Mouse (Mus musculus): Measurements from ENCODE around the gene 4930432K21Rik. TPM values are rescaled to one million over a fixed set of nuclear protein-coding genes. Genes with fewer than 3 reads are reported as not detected.

4930432K21Rik gene
- polyA plus RNA-seq, 1 experiment from 2014 or later: 0.61 TPM

- Histone ChIP-seq H3K36me3 (ENCODE audit: control insufficient read depth, insufficient read depth, low read length) (no peaks in the 10 kb centered on the region), H3K4me3 (ENCODE audit: low read length) (no peak overlapping the region), H3K27ac (ENCODE audit: low read length) (no peak overlapping the region), H3K4me1 (ENCODE audit: control insufficient read depth, insufficient read depth, low read length) (no peaks in the 10 kb centered on the region), H3K9ac (ENCODE audit: low read depth, low read length) (no peak overlapping the region), H3K9me3 (ENCODE audit: control insufficient read depth, low read length) (no peaks in the 10 kb centered on the region), H3K27me3 (replicated peaks; ENCODE audit: control insufficient read depth, insufficient read depth, low read length) (no peaks in the 10 kb centered on the region), H3K4me2 (ENCODE audit: low read depth, low read length) (no peak overlapping the region)
- WGBS: 88% methylated on average over 6 of the region's 6 CpGs
- ATAC-seq: no peak
Measured at GRCm38 (mm10) chr8:84115646-84116045, 32.2 kb upstream of the 4930432K21Rik start.

GRCm38 (mm10) chr8:84122151-84122550, 25.7 kb upstream of the 4930432K21Rik start:
- no peak for ATAC-seq
- Histone ChIP-seq H3K4me2 (ENCODE audit: low read depth, low read length) (no peak overlapping the region), H3K4me3 (ENCODE audit: low read length) (no peak overlapping the region), H3K9ac (ENCODE audit: low read depth, low read length) (no peak overlapping the region), H3K9me3 (ENCODE audit: control insufficient read depth, low read length) (no peaks in the 10 kb centered on the region), H3K36me3 (ENCODE audit: control insufficient read depth, insufficient read depth, low read length) (no peaks in the 10 kb centered on the region), H3K27ac (ENCODE audit: low read length) (no peak overlapping the region), H3K27me3 (replicated peaks; ENCODE audit: control insufficient read depth, insufficient read depth, low read length) (no peaks in the 10 kb centered on the region), H3K4me1 (ENCODE audit: control insufficient read depth, insufficient read depth, low read length) (no peaks in the 10 kb centered on the region)
- WGBS: 84% methylated on average over 3 of the region's 3 CpGs

- Histone ChIP-seq H3K9me3 (ENCODE audit: control insufficient read depth, low read length) (no peaks in the 10 kb centered on the region), H3K27me3 (replicated peaks; ENCODE audit: control insufficient read depth, insufficient read depth, low read length) (no peaks in the 10 kb centered on the region), H3K36me3 (ENCODE audit: control insufficient read depth, insufficient read depth, low read length) (no peaks in the 10 kb centered on the region), H3K4me2 (ENCODE audit: low read depth, low read length) (no peak within 1 kb of the TSS), H3K27ac (ENCODE audit: low read length) (no peak within 1 kb of the TSS), H3K4me3 (ENCODE audit: low read length) (no peak within 1 kb of the TSS), H3K9ac (ENCODE audit: low read depth, low read length) (no peak within 1 kb of the TSS), H3K4me1 (ENCODE audit: control insufficient read depth, insufficient read depth, low read length) (no peaks in the 10 kb centered on the region)
- ATAC-seq: peak; percentile 56; the same call in 1 of the 2 replicates
- 42% methylated on average over 8 of the region's 9 CpGs for WGBS
Measured at GRCm38 (mm10) chr8:84125656-84126055, 22.2 kb upstream of the 4930432K21Rik start, which contains the start of gene Podnl1. Podnl1 (plus strand) TSS chr8:84125989.

GRCm38 (mm10) chr8:84126742-84127141, 21.1 kb upstream of the 4930432K21Rik start:
- no peak overlapping the region for H3K27ac ChIP-seq (ENCODE audit: low read length)
- no peaks in the 10 kb centered on the region for H3K9me3 ChIP-seq (ENCODE audit: control insufficient read depth, low read length)
- no peak overlapping the region for H3K4me3 ChIP-seq (ENCODE audit: low read length)
- 69% methylated on average over 2 of the region's 2 CpGs for WGBS
- H3K4me1 ChIP-seq (ENCODE audit: control insufficient read depth, insufficient read depth, low read length): no peaks in the 10 kb centered on the region
- no peak overlapping the region for H3K4me2 ChIP-seq (ENCODE audit: low read depth, low read length)
- H3K27me3 ChIP-seq (replicated peaks; ENCODE audit: control insufficient read depth, insufficient read depth, low read length): no peaks in the 10 kb centered on the region
- ATAC-seq: no peak
- no peak overlapping the region for H3K9ac ChIP-seq (ENCODE audit: low read depth, low read length)
- H3K36me3 ChIP-seq (ENCODE audit: control insufficient read depth, insufficient read depth, low read length): no peaks in the 10 kb centered on the region

- H3K27me3 ChIP-seq (replicated peaks; ENCODE audit: control insufficient read depth, insufficient read depth, low read length): no peaks in the 10 kb centered on the region
- H3K9me3 ChIP-seq (ENCODE audit: control insufficient read depth, low read length): no peaks in the 10 kb centered on the region
- WGBS: 69% methylated on average over 17 of the region's 17 CpGs
- no peak overlapping the region for H3K27ac ChIP-seq (ENCODE audit: low read length)
- H3K4me3 ChIP-seq (ENCODE audit: low read length): no peak overlapping the region
- no peak overlapping the region for H3K4me2 ChIP-seq (ENCODE audit: low read depth, low read length)
- no peak; the same call in 1 of the 2 replicates for ATAC-seq
- H3K36me3 ChIP-seq (ENCODE audit: control insufficient read depth, insufficient read depth, low read length): 0 out of 2 replicates have a peak, but pooled peaks cover 2% of the 10 kb centered on the region
- H3K9ac ChIP-seq (ENCODE audit: low read depth, low read length): no peak overlapping the region
- no peaks in the 10 kb centered on the region for H3K4me1 ChIP-seq (ENCODE audit: control insufficient read depth, insufficient read depth, low read length)
Measured at GRCm38 (mm10) chr8:84127202-84127901, 20.5 kb upstream of the 4930432K21Rik start.

GRCm38 (mm10) chr8:84128277-84128676, 19.5 kb upstream of the 4930432K21Rik start:
- H3K27me3 ChIP-seq (replicated peaks; ENCODE audit: control insufficient read depth, insufficient read depth, low read length): no peaks in the 10 kb centered on the region
- H3K36me3 ChIP-seq (ENCODE audit: control insufficient read depth, insufficient read depth, low read length): 0 out of 2 replicates have a peak, but pooled peaks cover 2% of the 10 kb centered on the region
- H3K9me3 ChIP-seq (ENCODE audit: control insufficient read depth, low read length): no peaks in the 10 kb centered on the region
- no peak overlapping the region for H3K4me3 ChIP-seq (ENCODE audit: low read length)
- H3K27ac ChIP-seq (ENCODE audit: low read length): no peak overlapping the region
- no peak for ATAC-seq
- H3K4me2 ChIP-seq (ENCODE audit: low read depth, low read length): no peak overlapping the region
- no peaks in the 10 kb centered on the region for H3K4me1 ChIP-seq (ENCODE audit: control insufficient read depth, insufficient read depth, low read length)
- 66% methylated on average over 8 of the region's 8 CpGs for WGBS
- H3K9ac ChIP-seq (ENCODE audit: low read depth, low read length): no peak overlapping the region

GRCm38 (mm10) chr8:84130806-84131205, 17.0 kb upstream of the 4930432K21Rik start:
- peak; percentile 12; the same call in 1 of the 2 replicates for ATAC-seq
- Histone ChIP-seq H3K27me3 (replicated peaks; ENCODE audit: control insufficient read depth, insufficient read depth, low read length) (no peaks in the 10 kb centered on the region), H3K9me3 (ENCODE audit: control insufficient read depth, low read length) (no peaks in the 10 kb centered on the region), H3K4me1 (ENCODE audit: control insufficient read depth, insufficient read depth, low read length) (no peaks in the 10 kb centered on the region), H3K27ac (ENCODE audit: low read length) (no peak overlapping the region), H3K9ac (ENCODE audit: low read depth, low read length) (no peak overlapping the region), H3K4me2 (ENCODE audit: low read depth, low read length) (no peak overlapping the region), H3K36me3 (ENCODE audit: control insufficient read depth, insufficient read depth, low read length) (peaks cover 14% of the 10 kb centered on the region), H3K4me3 (ENCODE audit: low read length) (no peak overlapping the region)
- 44% methylated on average over 30 of the region's 30 CpGs for WGBS

GRCm38 (mm10) chr8:84132225-84132624, 15.6 kb upstream of the 4930432K21Rik start:
- Histone ChIP-seq H3K27me3 (replicated peaks; ENCODE audit: control insufficient read depth, insufficient read depth, low read length) (no peaks in the 10 kb centered on the region), H3K36me3 (ENCODE audit: control insufficient read depth, insufficient read depth, low read length) (peaks cover 20% of the 10 kb centered on the region), H3K9me3 (ENCODE audit: control insufficient read depth, low read length) (no peaks in the 10 kb centered on the region), H3K4me3 (ENCODE audit: low read length) (no peak overlapping the region), H3K4me1 (ENCODE audit: control insufficient read depth, insufficient read depth, low read length) (no peaks in the 10 kb centered on the region), H3K4me2 (ENCODE audit: low read depth, low read length) (no peak overlapping the region), H3K9ac (ENCODE audit: low read depth, low read length) (no peak overlapping the region), H3K27ac (ENCODE audit: low read length) (no peak overlapping the region)
- 90% methylated on average over 8 of the region's 8 CpGs for WGBS
- no peak for ATAC-seq

GRCm38 (mm10) chr8:84137848-84138247, 10.0 kb upstream of the 4930432K21Rik start:
- Histone ChIP-seq H3K4me2 (ENCODE audit: low read depth, low read length) (no peak overlapping the region), H3K4me3 (ENCODE audit: low read length) (no peak overlapping the region), H3K4me1 (ENCODE audit: control insufficient read depth, insufficient read depth, low read length) (no peaks in the 10 kb centered on the region), H3K9ac (ENCODE audit: low read depth, low read length) (no peak overlapping the region), H3K9me3 (ENCODE audit: control insufficient read depth, low read length) (no peaks in the 10 kb centered on the region), H3K27ac (ENCODE audit: low read length) (no peak overlapping the region), H3K36me3 (ENCODE audit: control insufficient read depth, insufficient read depth, low read length) (peaks cover 31% of the 10 kb centered on the region), H3K27me3 (replicated peaks; ENCODE audit: control insufficient read depth, insufficient read depth, low read length) (no peaks in the 10 kb centered on the region)
- WGBS: 85% methylated on average over 3 of the region's 3 CpGs
- ATAC-seq: no peak

All from intestine, embryonic 16.5 days (tissue).